Mouse (Mus musculus) hindbrain, postnatal 0 days (tissue): ENCODE measurements around the gene Guca2b. TPM values are rescaled to one million over a fixed set of nuclear protein-coding genes. Genes with fewer than 3 reads are reported as not detected.

Source experiments
- ATAC-seq: fragments of 200-750 bp; cut with Nextera tagmentation; 2 replicates; pipeline ENCODE4 v1.8.0; 2017; ENCODE audit warnings: mild to moderate bottlenecking, moderate TSS enrichment, moderate library complexity
- DNase-seq: peaks from one replicate; pipeline ENCODE4 v3.0.0-alpha.2; 2015; ENCODE audit warnings: low spot score
- H3K27ac ChIP-seq: fragments of 300-500 bp; sonication (generic); 2 replicates; pipeline ENCODE4 v1.5.1; 2014; ENCODE audit warnings: mild to moderate bottlenecking
- H3K27me3 ChIP-seq: fragments of 300-500 bp; sonication (generic); 2 replicates; pipeline ENCODE4 v1.6.1; 2014; ENCODE audit warnings: low read length, mixed read lengths; ENCODE audit not compliant: insufficient read depth
- H3K36me3 ChIP-seq: fragments of 300-500 bp; sonication (generic); 2 replicates; pipeline ENCODE4 v1.6.1; 2014; ENCODE audit warnings: low read length, mixed read lengths; ENCODE audit not compliant: insufficient read depth
- H3K4me1 ChIP-seq: fragments of 300-500 bp; sonication (generic); 2 replicates; pipeline ENCODE4 v1.6.1; 2014; ENCODE audit warnings: antibody characterized with exemption, low read length, mixed read lengths; ENCODE audit not compliant: insufficient read depth
- H3K4me2 ChIP-seq: fragments of 300-500 bp; sonication (generic); 2 replicates; pipeline ENCODE4 v1.6.1; 2014; ENCODE audit warnings: low read depth, mild to moderate bottlenecking, low read length, moderate library complexity, mixed read lengths
- H3K4me3 ChIP-seq: fragments of 300-500 bp; sonication (generic); 2 replicates; pipeline ENCODE4 v1.5.1; 2014; ENCODE audit warnings: low read length
- H3K9ac ChIP-seq: fragments of 300-500 bp; sonication (generic); replicated peaks from 2 replicates; pipeline ENCODE4 v1.6.1; 2014; ENCODE audit warnings: mild to moderate bottlenecking, low read length, moderate library complexity, mixed read lengths
- H3K9me3 ChIP-seq: fragments of 300-500 bp; sonication (generic); 2 replicates; pipeline ENCODE4 v1.6.1; 2016; ENCODE audit warnings: low read length, mixed read lengths
- CTCF ChIP-seq: IDR thresholded peaks from 2 replicates; pipeline ENCODE4 v1.5.1; 2016; ENCODE audit warnings: antibody characterized with exemption, control low read depth, low read depth
- WGBS: fragments of 180-500 bp; shearing (Covaris S2); extraction: QIAGEN DNeasy Blood & Tissue Kit; methylation state at CpG from one replicate; pipeline ENCODE4 v1.1.7; 2014; 5-methylcytosine and 5-hydroxymethylcytosine counted together
- polyA plus RNA-seq: library from polyadenylated mRNA; unstranded; fragments of >200 nt; fragmentation: Nextera tagmentation; extraction: Ambion mirVana; gene quantifications from 2 replicates; pipeline ENCODE4 v1.2.1, GENCODE M21; 2015
- total RNA-seq: library from RNA; depleted of rRNA; stranded (reverse); fragments of >200 nt; gene quantifications from 2 replicates; pipeline ENCODE4 v1.2.3, GENCODE M21; 2014

The Guca2b gene
- total and polyA plus RNA-seq, 2 experiments from 2014 or later = not detected

- WGBS = 81% methylated on average over 8 of the region's 8 CpGs
- Histone ChIP-seq H3K4me2 (no peak overlapping the region), H3K27ac (no peak overlapping the region), H3K9me3 (no peaks in the 10 kb centered on the region), H3K27me3 (no peaks in the 10 kb centered on the region), H3K4me3 (no peak overlapping the region), H3K9ac (no peak overlapping the region), H3K4me1 (no peaks in the 10 kb centered on the region), H3K36me3 (no peaks in the 10 kb centered on the region)
- no peak for DNase-seq
- no peak for ATAC-seq
- TF ChIP-seq CTCF = no peak
Observed at GRCm38 (mm10) chr4:119660007-119660406, 1.3 kb upstream of the Guca2b start.

- Histone ChIP-seq H3K4me2 (no peak overlapping the region), H3K4me1 (no peaks in the 10 kb centered on the region), H3K36me3 (no peaks in the 10 kb centered on the region), H3K9ac (no peak overlapping the region), H3K27me3 (no peaks in the 10 kb centered on the region), H3K4me3 (no peak overlapping the region), H3K9me3 (no peaks in the 10 kb centered on the region), H3K27ac (no peak overlapping the region)
- no peak for TF ChIP-seq CTCF
- no peak for ATAC-seq
- no peak for DNase-seq
- 47% methylated on average over 2 of the region's 2 CpGs for WGBS
Observed at GRCm38 (mm10) chr4:119658246-119658645, 508 bp downstream of the Guca2b start.

DNA sequence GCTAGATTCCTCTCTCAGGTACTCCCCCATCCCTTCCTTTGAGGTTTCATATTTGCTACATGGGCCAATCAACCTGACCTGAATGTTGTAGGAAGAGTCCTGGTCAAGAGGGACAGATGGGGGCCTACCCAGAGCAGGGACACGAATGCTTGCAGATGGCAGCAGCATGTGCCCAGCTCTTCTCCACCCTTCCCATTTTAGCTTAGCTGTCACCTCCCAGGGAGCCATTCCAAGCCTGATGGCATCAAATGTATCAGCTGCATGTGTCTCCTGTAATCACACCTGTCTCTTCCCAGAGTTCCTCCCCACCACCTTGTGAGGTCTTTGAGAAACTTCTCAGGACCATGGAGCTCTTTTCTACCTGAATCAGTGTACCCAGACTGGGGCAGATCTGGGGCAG is 1.7 kb downstream of the Guca2b start:
- DNase-seq (no peak), ATAC-seq (no peak)
- Histone ChIP-seq H3K27me3 (no peaks in the 10 kb centered on the region), H3K27ac (no peak overlapping the region), H3K4me1 (no peaks in the 10 kb centered on the region), H3K4me2 (no peak overlapping the region), H3K36me3 (no peaks in the 10 kb centered on the region), H3K9me3 (0 out of 2 replicates have a peak, but pooled peaks cover 5% of the 10 kb centered on the region), H3K4me3 (no peak overlapping the region), H3K9ac (no peak overlapping the region)
- TF ChIP-seq CTCF = no peak
- 64% methylated on average over 1 of the region's 1 CpGs for WGBS

GRCm38 (mm10) chr4:119642666-119643065 is 16.1 kb downstream of the Guca2b start:
- Histone ChIP-seq H3K4me3 (no peak overlapping the region), H3K9ac (no peak overlapping the region), H3K27me3 (no peaks in the 10 kb centered on the region), H3K27ac (no peak overlapping the region), H3K4me2 (no peak overlapping the region), H3K4me1 (no peaks in the 10 kb centered on the region), H3K9me3 (no peaks in the 10 kb centered on the region), H3K36me3 (no peaks in the 10 kb centered on the region)
- 90% methylated on average over 4 of the region's 4 CpGs for WGBS
- DNase-seq (no peak), ATAC-seq (no peak)
- peak; percentile 20; the same call in 1 of the 2 replicates for TF ChIP-seq CTCF

- no peak for TF ChIP-seq CTCF
Observed at GRCm38 (mm10) chr4:119638656-119639055, 20.1 kb downstream of the Guca2b start.

GRCm38 (mm10) chr4:119637946-119638345 is 20.8 kb downstream of the Guca2b start:
- peaks cover 9% of the 10 kb centered on the region; the same call in 1 of the 2 replicates for H3K4me1 ChIP-seq
- H3K27ac ChIP-seq = no peak overlapping the region
- no peak for TF ChIP-seq CTCF

More at GRCm38 (mm10) chr4:119638656-119639055, 20.1 kb downstream of the Guca2b start:
- Histone ChIP-seq H3K27me3 (no peaks in the 10 kb centered on the region), H3K4me1 (0 out of 2 replicates have a peak, but pooled peaks cover 3% of the 10 kb centered on the region), H3K9me3 (no peaks in the 10 kb centered on the region), H3K9ac (no peak overlapping the region), H3K27ac (no peak overlapping the region), H3K36me3 (no peaks in the 10 kb centered on the region), H3K4me2 (no peak overlapping the region), H3K4me3 (no peak overlapping the region)
- ATAC-seq (no peak), DNase-seq (no peak)
- WGBS = 60% methylated on average over 11 of the region's 11 CpGs

GRCm38 (mm10) chr4:119637176-119637845 is 21.4 kb downstream of the Guca2b start, which contains the start of gene Guca2a:
Guca2a (plus strand) TSS chr4:119637704.
- Histone ChIP-seq H3K27ac (no peak within 1 kb of the TSS), H3K27me3 (no peaks in the 10 kb centered on the region), H3K4me3 (no peak within 1 kb of the TSS), H3K9ac (no peak within 1 kb of the TSS), H3K36me3 (no peaks in the 10 kb centered on the region), H3K4me2 (no peak within 1 kb of the TSS), H3K9me3 (no peaks in the 10 kb centered on the region), H3K4me1 (peaks cover 12% of the 10 kb centered on the region; the same call in 1 of the 2 replicates)
- WGBS = 81% methylated on average over 4 of the region's 4 CpGs
- TF ChIP-seq CTCF = no peak
- ATAC-seq = no peak
- no peak for DNase-seq

More at GRCm38 (mm10) chr4:119637946-119638345, 20.8 kb downstream of the Guca2b start:
- 85% methylated on average over 6 of the region's 6 CpGs for WGBS
- Histone ChIP-seq H3K9ac (no peak overlapping the region), H3K9me3 (no peaks in the 10 kb centered on the region), H3K4me2 (no peak overlapping the region), H3K4me3 (no peak overlapping the region), H3K36me3 (no peaks in the 10 kb centered on the region), H3K27me3 (no peaks in the 10 kb centered on the region)
- ATAC-seq = no peak
- DNase-seq = no peak
